Mouse (Mus musculus) right cerebral cortex, postnatal 10 days (tissue): ENCODE results near the gene Arhgef19.

Experiments used
- DNase-seq, 2 experiments: peaks; one replicate each; pipeline ENCODE4 v3.0.0; 2021; ENCODE audit warnings: low spot score in 2 of 2

Arhgef19 gene

GRCm38 (mm10) chr4:141265979-141266637 lies 26.8 kb downstream of the Arhgef19 start:
- DNase-seq, result no peak

- DNase-seq, result no peak
Measured at GRCm38 (mm10) chr4:141267250-141267649, 28.0 kb downstream of the Arhgef19 start.

- peak; percentile 84 to 86 for DNase-seq
Measured at GRCm38 (mm10) chr4:141267837-141268236, 28.5 kb downstream of the Arhgef19 start.

- no peak for DNase-seq
Measured at GRCm38 (mm10) chr4:141268350-141268749, 29.1 kb downstream of the Arhgef19 start.

- DNase-seq, result no peak
Measured at GRCm38 (mm10) chr4:141269080-141269479, 29.8 kb downstream of the Arhgef19 start.

- no peak for DNase-seq
Measured at GRCm38 (mm10) chr4:141270201-141270940, 31.1 kb downstream of the Arhgef19 start.

GRCm38 (mm10) chr4:141271228-141271627 lies 31.9 kb downstream of the Arhgef19 start:
- DNase-seq, result no peak

- DNase-seq, result no peak
Measured at GRCm38 (mm10) chr4:141271721-141272120, 32.4 kb downstream of the Arhgef19 start.

GRCm38 (mm10) chr4:141272878-141273277 lies 33.6 kb downstream of the Arhgef19 start:
- DNase-seq, result no peak

GRCm38 (mm10) chr4:141273296-141273695 lies 34.0 kb downstream of the Arhgef19 start:
- peak; percentile 77 to 88 for DNase-seq

- DNase-seq, result peak in 1 of 2 experiments; percentile 50
Measured at GRCm38 (mm10) chr4:141274485-141275341, 35.4 kb downstream of the Arhgef19 start.

GRCm38 (mm10) chr4:141277157-141277556 lies 37.9 kb downstream of the Arhgef19 start:
- DNase-seq, result no peak

GRCm38 (mm10) chr4:141278154-141278553 lies 38.9 kb downstream of the Arhgef19 start:
- DNase-seq, result no peak

GRCm38 (mm10) chr4:141279327-141279726 lies 40.0 kb downstream of the Arhgef19 start:
- no peak for DNase-seq

GRCm38 (mm10) chr4:141279783-141280182 lies 40.5 kb downstream of the Arhgef19 start:
- no peak for DNase-seq

- DNase-seq, result no peak
Measured at GRCm38 (mm10) chr4:141280471-141280870, 41.2 kb downstream of the Arhgef19 start.

- no peak for DNase-seq
Measured at GRCm38 (mm10) chr4:141281153-141281552, 41.9 kb downstream of the Arhgef19 start.

- no peak for DNase-seq
Measured at GRCm38 (mm10) chr4:141281578-141281977, 42.3 kb downstream of the Arhgef19 start.

GRCm38 (mm10) chr4:141282087-141282486 lies 42.8 kb downstream of the Arhgef19 start:
- peak in 1 of 2 experiments; percentile 23 for DNase-seq

GRCm38 (mm10) chr4:141282623-141283022 lies 43.3 kb downstream of the Arhgef19 start:
- no peak for DNase-seq

GRCm38 (mm10) chr4:141283176-141283878 lies 44.0 kb downstream of the Arhgef19 start:
- DNase-seq, result no peak
